Mouse (Mus musculus) C2C12 (cell line): ENCODE measurements around the gene Eps8l3.

Source experiments
- CTCF ChIP-seq: IDR thresholded peaks from one replicate; pipeline ENCODE4 v1.5.1; 2011; ENCODE audit not compliant: control insufficient read depth, insufficient read depth, insufficient read length
- FOSL1 ChIP-seq: IDR thresholded peaks from one replicate; pipeline ENCODE4 v1.8.0; 2011; ENCODE audit warnings: mild to moderate bottlenecking, low read length; ENCODE audit not compliant: poor library complexity, insufficient read depth, severe bottlenecking
- MAX ChIP-seq: IDR thresholded peaks from one replicate; pipeline ENCODE4 v1.6.1; 2011; ENCODE audit warnings: mild to moderate bottlenecking, control low read depth
- MYOD1 ChIP-seq: IDR thresholded peaks from one replicate; pipeline ENCODE4 v1.6.1; 2011; ENCODE audit warnings: low read depth; ENCODE audit not compliant: control insufficient read depth, insufficient read length
- MYOG ChIP-seq: IDR thresholded peaks from one replicate; pipeline ENCODE4 v1.6.1; 2011; ENCODE audit not compliant: control insufficient read depth, insufficient read length; ENCODE audit errors: extremely low read depth
- USF1 ChIP-seq: IDR thresholded peaks from one replicate; pipeline ENCODE4 v1.6.1; 2011; ENCODE audit warnings: low read depth, mild to moderate bottlenecking, control low read depth, moderate library complexity

GRCm38 (mm10) chr3:107916674-107917073 lies 39.6 kb downstream of the Eps8l3 start:
- TF ChIP-seq CTCF (no peak), MYOD1 (no peak), FOSL1 (no peak), USF1 (no peak), MAX (no peak), MYOG (no peak)
